Mouse (Mus musculus): ENCODE measurements around the gene Rrm2. TPM values are rescaled to one million over a fixed set of nuclear protein-coding genes. Genes with fewer than 3 reads are reported as not detected.
A peak's percentile ranks its signal among the peaks of the same experiment; 100 is the strongest.

Gene Rrm2
- polyA plus RNA-seq (2012; ENCODE audit: insufficient read depth, insufficient read length, missing spikeins) = 0.63 TPM in 2 replicates

DNA sequence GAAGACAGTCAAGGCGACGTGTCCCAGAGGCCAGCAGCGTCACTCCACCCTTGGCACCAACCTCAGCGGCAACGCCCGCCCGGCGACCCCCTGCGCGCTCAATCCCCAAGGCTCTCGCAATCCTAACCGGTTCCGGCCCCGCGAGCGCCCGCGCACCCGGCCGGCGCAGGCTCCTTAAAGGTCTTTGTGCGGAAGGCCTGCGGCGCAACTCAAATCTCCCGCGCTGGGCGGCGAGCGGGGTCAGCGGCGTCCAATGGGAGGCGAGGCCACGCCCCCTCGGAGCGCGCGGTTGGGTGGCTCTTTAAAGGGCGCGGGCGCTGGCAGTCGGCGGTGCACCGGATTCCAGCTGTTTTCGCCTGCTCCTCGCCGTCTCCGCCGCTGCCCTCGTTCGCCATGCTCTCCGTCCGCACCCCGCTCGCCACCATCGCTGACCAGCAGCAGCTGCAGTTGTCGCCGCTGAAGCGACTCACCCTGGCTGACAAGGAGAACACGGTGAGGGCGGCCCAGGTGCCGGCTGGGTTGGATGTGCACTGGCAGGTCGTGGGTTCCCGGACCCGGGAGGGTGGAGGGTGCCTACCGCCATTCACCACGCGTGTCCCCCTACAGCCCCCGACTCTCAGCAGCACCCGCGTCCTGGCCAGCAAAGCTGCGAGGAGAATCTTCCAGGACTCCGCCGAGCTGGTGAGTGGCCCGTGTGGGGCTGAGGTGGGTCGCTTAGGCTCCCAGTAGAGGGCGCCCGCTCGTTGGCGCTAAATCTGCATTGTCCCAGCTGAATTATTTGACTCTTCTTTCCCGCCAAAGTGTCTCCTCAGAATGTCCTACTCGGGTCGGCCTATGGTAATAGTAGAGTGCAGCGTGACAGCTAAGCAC, at the start of gene Rrm2:
TSS of gene Rrm2 (plus strand) at position 288 of the 870 bp plus-strand sequence.
- Histone ChIP-seq H3K4me3 (ENCODE audit: insufficient read depth, low read depth, low read length) (peak within 1 kb of the TSS; percentile 95), H3K27ac (replicated peaks; ENCODE audit: low read depth, low read length) (no peak within 1 kb of the TSS), H3K4me1 (ENCODE audit: control insufficient read depth, insufficient read depth, insufficient read length, low read length) (no peaks in the 10 kb centered on the region)

DNA sequence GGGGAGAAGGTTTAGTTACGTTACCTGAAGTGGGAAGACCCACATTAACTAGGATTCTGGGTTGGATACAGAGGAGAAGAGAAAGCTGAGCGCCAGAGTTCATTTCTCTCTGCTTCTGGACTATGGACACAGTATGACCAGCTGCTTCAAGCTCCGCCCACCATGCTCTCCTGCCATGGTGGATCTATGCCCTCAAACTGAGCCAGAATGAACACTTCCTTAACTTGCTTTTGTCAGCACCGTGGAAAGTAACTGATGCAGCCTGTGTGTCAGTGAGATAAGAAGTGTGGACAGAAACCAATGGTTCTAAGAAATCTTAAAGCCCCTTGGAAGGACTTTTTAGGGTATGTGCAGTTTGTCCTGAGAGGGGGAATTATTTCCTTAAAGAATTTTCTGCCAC, 49.0 kb upstream of the Rrm2 start:
- no peak overlapping the region for H3K4me3 ChIP-seq (ENCODE audit: insufficient read depth, low read depth, low read length)
- no peak overlapping the region for H3K27ac ChIP-seq (replicated peaks; ENCODE audit: low read depth, low read length)
- H3K4me1 ChIP-seq (ENCODE audit: control insufficient read depth, insufficient read depth, insufficient read length, low read length) = peaks cover 8% of the 10 kb centered on the region

DNA sequence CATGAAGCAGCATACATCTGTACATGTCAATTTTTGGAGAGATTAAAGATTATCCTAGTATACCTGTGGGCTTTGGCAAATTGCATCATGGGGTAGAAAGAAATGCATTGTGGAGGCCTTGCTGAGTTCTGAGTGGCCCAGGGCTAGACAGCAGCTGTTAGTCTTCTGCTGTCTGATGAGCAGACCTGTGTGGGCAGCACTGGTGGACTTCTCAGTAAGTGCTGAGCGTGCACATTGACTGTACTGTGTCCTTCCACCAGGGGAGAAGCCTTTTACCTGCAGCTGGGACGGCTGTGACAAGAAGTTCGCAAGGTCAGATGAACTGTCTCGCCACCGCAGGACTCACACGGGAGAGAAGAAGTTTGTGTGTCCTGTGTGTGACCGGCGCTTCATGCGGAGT, 48.1 kb upstream of the Rrm2 start:
- no peak overlapping the region for H3K4me3 ChIP-seq (ENCODE audit: insufficient read depth, low read depth, low read length)
- no peak overlapping the region for H3K27ac ChIP-seq (replicated peaks; ENCODE audit: low read depth, low read length)

DNA sequence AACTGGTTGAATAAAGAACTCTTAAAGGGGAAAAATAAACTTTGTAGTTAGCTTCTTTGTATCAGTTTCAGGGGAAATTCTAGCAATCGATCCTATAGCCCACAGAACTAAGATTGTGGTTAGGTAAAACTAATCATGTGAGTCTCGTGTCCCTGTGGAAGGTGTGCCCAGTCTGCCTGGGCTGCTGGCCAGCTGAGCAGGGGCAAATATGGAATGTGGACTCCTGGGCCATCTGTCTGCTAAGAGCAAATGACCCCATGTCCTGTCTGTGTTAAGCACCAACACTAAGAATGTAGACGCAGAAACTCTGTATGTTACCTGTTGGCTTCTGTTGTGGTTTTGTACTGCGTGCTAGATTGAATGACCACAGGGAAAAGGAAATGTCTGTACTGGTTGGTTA, 46.9 kb upstream of the Rrm2 start:
- H3K27ac ChIP-seq (replicated peaks; ENCODE audit: low read depth, low read length) = no peak overlapping the region

More for the DNA sequence above, 48.1 kb upstream of the Rrm2 start:
- peaks cover 4% of the 10 kb centered on the region for H3K4me1 ChIP-seq (ENCODE audit: control insufficient read depth, insufficient read depth, insufficient read length, low read length)

DNA sequence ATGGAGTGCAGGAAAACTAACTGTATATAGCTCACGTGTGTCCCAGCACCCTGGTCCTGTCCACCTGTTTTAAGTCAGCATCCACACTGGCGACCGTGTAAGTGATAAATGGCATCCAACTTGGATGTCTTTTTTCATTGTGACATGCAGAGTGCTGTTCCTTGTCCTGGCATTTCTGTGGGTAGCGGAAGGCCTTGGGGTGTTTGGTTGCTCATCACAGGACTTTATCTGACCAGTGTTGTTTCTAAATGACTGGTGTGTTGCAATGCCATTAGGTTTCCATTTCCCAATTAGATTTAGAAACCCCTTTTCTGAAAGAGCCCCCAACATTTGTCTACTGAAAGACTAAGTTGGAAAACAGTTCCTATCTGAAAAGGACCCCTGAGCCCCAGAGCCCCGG, 45.9 kb upstream of the Rrm2 start:
- Histone ChIP-seq H3K27ac (replicated peaks; ENCODE audit: low read depth, low read length) (no peak overlapping the region), H3K4me3 (ENCODE audit: insufficient read depth, low read depth, low read length) (no peak overlapping the region), H3K4me1 (ENCODE audit: control insufficient read depth, insufficient read depth, insufficient read length, low read length) (no peaks in the 10 kb centered on the region)

More for the DNA sequence above, 46.9 kb upstream of the Rrm2 start:
- no peaks in the 10 kb centered on the region for H3K4me1 ChIP-seq (ENCODE audit: control insufficient read depth, insufficient read depth, insufficient read length, low read length)
- H3K4me3 ChIP-seq (ENCODE audit: insufficient read depth, low read depth, low read length) = no peak overlapping the region

DNA sequence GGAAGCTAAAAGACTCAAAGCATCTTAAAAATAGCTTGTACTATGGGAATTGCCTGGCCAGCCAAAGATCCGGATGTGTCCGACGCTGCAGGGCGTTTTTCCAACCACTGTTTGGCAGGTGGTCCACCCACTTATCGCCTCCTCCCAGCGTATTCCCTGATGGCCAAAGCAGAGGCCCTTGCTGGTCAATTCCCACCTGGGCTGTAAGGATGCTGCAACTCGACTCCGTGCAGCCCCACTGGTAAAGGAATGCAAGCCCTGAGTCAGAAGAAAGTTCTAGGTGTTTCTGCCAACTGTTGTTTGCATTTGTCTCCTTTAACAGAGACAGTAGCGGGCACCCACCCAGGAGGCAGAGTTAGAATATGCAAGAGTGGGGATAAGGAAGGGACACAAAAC, 27.9 kb upstream of the Rrm2 start:
- peaks cover 3% of the 10 kb centered on the region; the same call in 1 of the 2 replicates for H3K4me1 ChIP-seq (ENCODE audit: control insufficient read depth, insufficient read depth, insufficient read length, low read length)
- H3K4me3 ChIP-seq (ENCODE audit: insufficient read depth, low read depth, low read length) = peak overlapping the region; percentile 62
- H3K27ac ChIP-seq (replicated peaks; ENCODE audit: low read depth, low read length) = peak overlapping the region; percentile 77; the same call in 1 of the 2 replicates

DNA sequence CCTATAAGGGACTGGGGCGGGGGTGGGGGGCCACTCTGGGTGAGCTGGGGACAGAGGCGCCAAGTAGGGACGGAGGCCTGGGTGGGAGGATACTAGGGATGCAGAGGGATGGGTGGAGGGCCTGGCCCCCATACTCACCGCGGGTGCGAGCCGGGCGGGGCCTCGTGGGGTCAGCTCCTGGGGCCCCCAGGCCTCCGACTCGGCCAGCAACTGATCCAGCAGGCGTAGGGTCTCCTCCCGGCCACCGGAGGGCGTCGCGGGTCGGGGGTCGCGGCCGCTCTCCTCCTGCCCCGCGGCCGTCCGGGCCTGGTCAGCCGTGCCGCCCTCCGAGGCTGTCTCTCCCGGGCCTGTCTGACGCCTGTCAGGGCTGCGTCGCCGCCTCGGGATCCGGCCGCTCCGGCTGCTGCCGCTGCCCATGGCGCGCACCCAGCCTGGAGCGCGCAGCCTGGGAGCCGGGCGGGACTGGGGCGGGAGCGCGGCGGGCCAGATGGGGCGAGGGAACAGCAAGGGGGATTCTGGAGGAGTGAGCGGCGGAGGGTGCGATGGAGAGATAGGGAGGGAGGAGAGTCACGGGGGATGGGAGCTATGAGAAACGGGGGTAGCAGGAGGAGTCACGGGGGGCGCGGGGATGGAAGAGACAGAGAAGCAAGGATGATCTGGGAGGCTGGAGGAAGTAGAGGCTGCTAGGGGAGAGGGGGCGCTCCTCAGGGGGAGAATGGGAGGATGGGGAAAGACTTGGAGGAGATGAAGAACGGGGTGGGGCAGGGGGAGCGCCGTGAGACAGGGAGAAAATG, 27.4 kb upstream of the Rrm2 start:
- H3K4me1 ChIP-seq (ENCODE audit: control insufficient read depth, insufficient read depth, insufficient read length, low read length) = peaks cover 3% of the 10 kb centered on the region; the same call in 1 of the 2 replicates
- H3K4me3 ChIP-seq (ENCODE audit: insufficient read depth, low read depth, low read length) = peak overlapping the region; percentile 62
- H3K27ac ChIP-seq (replicated peaks; ENCODE audit: low read depth, low read length) = 0 out of 2 replicates have a peak overlapping the region, but pooled peaks have one; percentile 44

DNA sequence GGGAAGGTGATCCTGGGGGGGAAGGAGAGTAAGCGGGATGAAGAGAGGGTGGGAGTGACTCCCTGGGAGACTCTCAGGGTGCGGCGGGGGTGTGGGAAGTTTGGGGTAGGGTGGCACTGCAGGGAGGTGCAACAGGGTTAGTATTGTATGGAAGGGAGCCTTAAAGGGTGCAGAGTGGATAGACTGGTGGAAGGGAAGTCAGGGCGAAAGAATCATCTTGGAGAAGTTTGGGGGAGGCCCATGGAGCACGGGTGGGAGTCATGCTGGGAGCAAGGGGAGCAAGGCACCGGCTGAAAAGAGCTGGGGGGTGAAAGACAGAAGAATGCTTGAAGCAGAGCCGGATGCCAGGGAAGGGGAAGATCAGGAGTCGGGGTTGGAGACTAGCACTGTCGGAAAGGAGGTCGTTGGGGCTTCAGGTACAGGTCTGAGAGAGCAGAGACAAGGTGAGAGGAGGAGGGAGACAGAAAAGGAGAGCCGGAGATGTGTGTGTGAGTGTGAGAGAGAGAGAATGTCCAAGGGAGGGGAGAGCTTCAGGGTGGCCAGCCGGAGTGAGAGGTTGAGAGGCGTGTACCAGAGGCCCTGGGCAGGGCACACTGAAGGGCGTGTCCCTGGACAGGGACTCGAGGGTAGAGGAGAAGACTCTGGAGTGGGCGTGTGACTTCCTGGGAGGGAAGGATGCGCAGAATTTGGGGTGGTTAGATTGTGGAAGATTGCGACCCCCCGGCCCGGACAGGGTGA, 26.6 kb upstream of the Rrm2 start, which contains the start of gene Cys1:
TSS of gene Cys1 (minus strand) at position 528 of the 738 bp plus-strand sequence.
- 0 out of 2 replicates have a peak within 1 kb of the TSS, but pooled peaks have one; percentile 44 for H3K27ac ChIP-seq (replicated peaks; ENCODE audit: low read depth, low read length)
- H3K4me3 ChIP-seq (ENCODE audit: insufficient read depth, low read depth, low read length) = peak within 1 kb of the TSS; percentile 62
- peaks cover 3% of the 10 kb centered on the region; the same call in 1 of the 2 replicates for H3K4me1 ChIP-seq (ENCODE audit: control insufficient read depth, insufficient read depth, insufficient read length, low read length)

DNA sequence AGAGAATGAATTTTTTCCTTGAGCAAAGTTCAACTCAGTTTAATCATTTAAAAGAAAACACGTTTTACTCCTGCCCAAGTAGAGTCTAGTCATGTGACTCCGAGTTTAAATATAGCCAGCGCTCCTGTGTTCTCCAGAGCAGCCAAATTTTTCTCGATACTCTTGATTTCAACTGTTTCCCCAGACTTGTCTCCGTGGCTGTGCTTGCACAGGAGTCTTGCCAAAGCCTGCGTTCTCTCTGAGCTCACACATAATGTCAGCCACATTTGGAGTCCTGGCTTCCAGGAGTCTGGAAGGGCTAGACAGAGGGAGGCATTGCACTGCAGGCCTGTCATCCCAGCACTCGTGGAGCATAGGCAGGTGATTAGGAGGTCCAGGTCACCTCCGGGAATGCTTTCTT, 25.5 kb upstream of the Rrm2 start:
- no peak overlapping the region for H3K4me3 ChIP-seq (ENCODE audit: insufficient read depth, low read depth, low read length)
- no peak overlapping the region for H3K27ac ChIP-seq (replicated peaks; ENCODE audit: low read depth, low read length)
- H3K4me1 ChIP-seq (ENCODE audit: control insufficient read depth, insufficient read depth, insufficient read length, low read length) = peaks cover 3% of the 10 kb centered on the region; the same call in 1 of the 2 replicates

DNA sequence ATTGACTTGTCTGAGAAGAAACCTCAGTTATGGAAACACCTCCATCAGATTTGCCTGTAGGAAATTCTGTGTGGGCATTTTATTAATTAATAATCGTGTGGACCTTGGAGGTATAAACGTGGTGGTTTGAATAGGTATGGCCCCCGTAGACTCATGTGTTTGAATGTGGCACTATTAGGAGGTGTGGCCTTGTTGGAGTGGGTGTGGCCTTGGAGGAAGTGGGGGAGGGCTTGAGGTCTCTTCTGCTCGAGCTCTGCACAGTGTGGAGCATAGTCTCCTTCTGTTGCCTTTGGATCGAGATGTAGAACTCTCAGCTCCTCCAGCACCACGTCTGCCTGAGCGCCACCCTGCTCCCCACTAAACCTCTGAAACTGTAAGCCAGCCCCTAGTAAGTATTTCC, 24.6 kb upstream of the Rrm2 start:
- no peak overlapping the region for H3K27ac ChIP-seq (replicated peaks; ENCODE audit: low read depth, low read length)
- peaks cover 3% of the 10 kb centered on the region; the same call in 1 of the 2 replicates for H3K4me1 ChIP-seq (ENCODE audit: control insufficient read depth, insufficient read depth, insufficient read length, low read length)
- H3K4me3 ChIP-seq (ENCODE audit: insufficient read depth, low read depth, low read length) = no peak overlapping the region

DNA sequence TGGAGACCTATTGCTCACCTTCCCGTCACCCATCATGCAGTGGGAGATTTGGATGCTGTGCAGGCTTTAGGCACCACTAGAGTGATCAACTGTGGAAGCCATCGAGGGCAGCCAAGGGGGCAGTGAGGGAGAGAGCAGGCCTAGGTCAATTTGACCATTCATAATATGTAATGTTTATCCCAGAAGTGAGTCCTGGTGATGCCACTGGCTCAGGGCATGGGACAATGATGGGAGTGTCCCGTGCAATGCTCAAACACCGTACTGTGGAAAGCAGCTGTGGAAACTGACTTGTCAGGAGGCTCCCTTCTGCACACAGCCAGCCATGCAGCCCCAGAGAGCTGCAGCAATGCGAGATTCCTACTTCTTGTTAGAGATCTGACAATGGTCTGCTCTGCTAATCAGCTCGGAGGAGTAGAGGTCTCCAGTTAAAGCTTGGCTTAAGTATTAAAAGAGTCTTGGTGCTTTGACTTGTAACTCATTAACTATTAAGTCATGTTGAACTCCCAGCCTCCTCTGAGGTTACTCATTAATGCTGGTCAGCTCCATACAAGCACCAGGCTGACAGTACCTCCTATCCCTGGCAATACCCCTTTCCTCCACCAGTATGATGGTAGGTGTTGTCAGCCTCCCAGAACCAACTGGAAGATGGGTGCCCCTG, 21.9 kb upstream of the Rrm2 start:
- no peaks in the 10 kb centered on the region for H3K4me1 ChIP-seq (ENCODE audit: control insufficient read depth, insufficient read depth, insufficient read length, low read length)
- H3K27ac ChIP-seq (replicated peaks; ENCODE audit: low read depth, low read length) = no peak overlapping the region
- H3K4me3 ChIP-seq (ENCODE audit: insufficient read depth, low read depth, low read length) = no peak overlapping the region

DNA sequence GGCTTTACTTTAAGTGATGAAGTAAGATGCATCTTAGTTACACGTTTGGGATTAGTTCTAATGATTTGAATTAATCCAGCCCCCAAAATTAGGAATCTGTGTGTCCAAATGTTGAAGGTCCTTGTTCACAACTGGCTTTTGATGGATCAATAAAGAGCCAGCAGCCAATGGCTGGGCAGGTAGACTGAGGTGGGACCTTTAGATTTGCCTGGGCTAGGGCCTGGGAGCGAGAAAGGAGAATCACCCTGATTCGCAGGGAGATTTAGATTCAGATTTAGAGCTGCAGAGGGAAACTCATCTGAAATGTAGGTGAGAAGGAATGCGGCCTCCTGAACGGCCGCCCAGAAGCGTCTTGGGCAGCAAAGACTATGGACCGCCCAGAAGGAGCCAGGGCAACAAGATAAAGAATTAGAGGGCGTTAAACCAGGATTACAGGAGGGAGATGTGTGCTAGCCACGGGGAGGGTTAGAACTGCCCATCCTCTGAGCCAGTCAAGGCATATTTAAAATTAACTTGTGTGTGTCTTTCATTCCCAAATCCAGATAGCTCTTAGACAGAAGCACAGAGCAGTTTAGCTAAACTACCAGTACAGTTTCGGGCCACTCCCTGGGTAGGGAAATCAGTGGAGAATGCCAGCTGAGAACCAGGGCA, 21.2 kb upstream of the Rrm2 start:
- Histone ChIP-seq H3K27ac (replicated peaks; ENCODE audit: low read depth, low read length) (no peak overlapping the region), H3K4me3 (ENCODE audit: insufficient read depth, low read depth, low read length) (no peak overlapping the region), H3K4me1 (ENCODE audit: control insufficient read depth, insufficient read depth, insufficient read length, low read length) (no peaks in the 10 kb centered on the region)

DNA sequence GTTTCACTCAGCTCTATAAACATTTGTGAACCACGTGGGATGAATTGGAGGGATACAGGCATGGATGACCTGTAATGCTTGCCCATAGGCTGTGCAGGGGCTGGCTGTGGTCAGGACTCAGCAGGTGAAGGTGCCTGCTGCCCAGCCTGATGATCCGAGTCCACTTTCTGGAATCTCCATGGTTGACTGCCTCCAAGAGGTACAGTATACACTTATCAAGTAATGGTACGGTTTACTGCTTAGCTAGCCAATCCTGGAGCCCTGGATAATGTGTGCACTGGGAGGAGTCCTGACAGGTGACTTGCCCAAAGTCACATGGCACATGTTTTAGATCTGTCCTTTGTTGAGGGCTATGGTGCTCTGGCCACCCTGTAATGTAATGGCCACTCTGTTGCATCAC, 17.7 kb upstream of the Rrm2 start:
- Histone ChIP-seq H3K4me1 (ENCODE audit: control insufficient read depth, insufficient read depth, insufficient read length, low read length) (no peaks in the 10 kb centered on the region), H3K4me3 (ENCODE audit: insufficient read depth, low read depth, low read length) (no peak overlapping the region), H3K27ac (replicated peaks; ENCODE audit: low read depth, low read length) (no peak overlapping the region)

Measured in brown adipose tissue, adult 24 weeks (tissue).